Mouse (Mus musculus) midbrain, postnatal 0 days (tissue): Measurements from ENCODE around the gene Cfap58. TPM values are rescaled to one million over a fixed set of nuclear protein-coding genes. Genes with fewer than 3 reads are reported as not detected.

ENCODE experiments used
- ATAC-seq: fragments of 200-750 bp; cut with Nextera tagmentation; 2 replicates; pipeline ENCODE4 v1.8.0; 2017; ENCODE audit warnings: moderate number of reproducible peaks, mild to moderate bottlenecking, moderate TSS enrichment, moderate library complexity; ENCODE audit not compliant: low FRiP score
- DNase-seq: peaks from one replicate; pipeline ENCODE4 v3.0.0-alpha.2; 2015; ENCODE audit warnings: low spot score
- H3K27ac ChIP-seq: fragments of 300-500 bp; sonication (generic); 2 replicates; pipeline ENCODE4 v1.5.1; 2014; ENCODE audit warnings: low read depth, mild to moderate bottlenecking, low read length, mixed read lengths
- H3K27me3 ChIP-seq: fragments of 300-500 bp; sonication (generic); 2 replicates; pipeline ENCODE4 v1.6.1; 2014; ENCODE audit warnings: low read length, control low read depth, mixed read lengths; ENCODE audit not compliant: insufficient read depth
- H3K36me3 ChIP-seq: fragments of 300-500 bp; sonication (generic); 2 replicates; pipeline ENCODE4 v1.6.1; 2014; ENCODE audit warnings: low read length, control low read depth, mixed read lengths; ENCODE audit not compliant: insufficient read depth
- H3K4me1 ChIP-seq: fragments of 300-500 bp; sonication (generic); 2 replicates; pipeline ENCODE4 v1.6.1; 2014; ENCODE audit warnings: mild to moderate bottlenecking, control low read depth, antibody characterized with exemption, low read length, mixed read lengths; ENCODE audit not compliant: insufficient read depth
- H3K4me2 ChIP-seq: fragments of 300-500 bp; sonication (generic); 2 replicates; pipeline ENCODE4 v1.6.1; 2014; ENCODE audit warnings: low read depth, mild to moderate bottlenecking, low read length, mixed read lengths; ENCODE audit not compliant: poor library complexity, severe bottlenecking
- H3K4me3 ChIP-seq: fragments of 300-500 bp; sonication (generic); 2 replicates; pipeline ENCODE4 v1.5.1; 2014; ENCODE audit warnings: low read depth, mild to moderate bottlenecking, low read length, moderate library complexity
- H3K9ac ChIP-seq: fragments of 300-500 bp; sonication (generic); replicated peaks from 2 replicates; pipeline ENCODE4 v1.6.1; 2014; ENCODE audit warnings: mild to moderate bottlenecking, low read length, moderate library complexity, mixed read lengths; ENCODE audit not compliant: poor library complexity, severe bottlenecking
- H3K9me3 ChIP-seq: fragments of 300-500 bp; sonication (generic); 2 replicates; pipeline ENCODE4 v1.6.1; 2016; ENCODE audit warnings: low read length, control low read depth
- CTCF ChIP-seq: IDR thresholded peaks from 2 replicates; pipeline ENCODE4 v1.5.1; 2016; ENCODE audit warnings: antibody characterized with exemption, mild to moderate bottlenecking
- WGBS: fragments of 180-500 bp; shearing (Covaris S2); extraction: QIAGEN DNeasy Blood & Tissue Kit; methylation state at CpG from one replicate; pipeline ENCODE4 v1.1.7; 2014; 5-methylcytosine and 5-hydroxymethylcytosine counted together
- polyA plus RNA-seq: library from polyadenylated mRNA; unstranded; fragments of >200 nt; fragmentation: Nextera tagmentation; extraction: Ambion mirVana; gene quantifications from 2 replicates; pipeline ENCODE4 v1.2.1, GENCODE M21; 2015
- total RNA-seq: library from RNA; depleted of rRNA; stranded (reverse); fragments of >200 nt; gene quantifications from 2 replicates; pipeline ENCODE4 v1.2.3, GENCODE M21; 2014

Gene Cfap58
- total and polyA plus RNA-seq, 2 experiments from 2014 or later = 0.54 to 1.2 TPM

GRCm38 (mm10) chr19:48020103-48020502 is 82.6 kb downstream of the Cfap58 start:
- Histone ChIP-seq H3K4me1 (no peaks in the 10 kb centered on the region), H3K27ac (no peak overlapping the region), H3K27me3 (no peaks in the 10 kb centered on the region), H3K36me3 (no peaks in the 10 kb centered on the region), H3K4me2 (no peak overlapping the region), H3K9me3 (no peaks in the 10 kb centered on the region), H3K9ac (no peak overlapping the region), H3K4me3 (no peak overlapping the region)
- no peak for ATAC-seq
- no peak for DNase-seq
- 64% methylated on average over 13 of the region's 13 CpGs for WGBS
- no peak for TF ChIP-seq CTCF

- Histone ChIP-seq H3K4me1 (no peaks in the 10 kb centered on the region), H3K27ac (no peak overlapping the region), H3K9ac (no peak overlapping the region), H3K36me3 (no peaks in the 10 kb centered on the region), H3K27me3 (no peaks in the 10 kb centered on the region), H3K4me2 (no peak overlapping the region), H3K4me3 (no peak overlapping the region), H3K9me3 (no peaks in the 10 kb centered on the region)
- DNase-seq (no peak), ATAC-seq (no peak)
- 54% methylated on average over 15 of the region's 15 CpGs for WGBS
- no peak for TF ChIP-seq CTCF
Observed at GRCm38 (mm10) chr19:48021435-48021834, 84.0 kb downstream of the Cfap58 start.

- Histone ChIP-seq H3K27me3 (no peaks in the 10 kb centered on the region), H3K9ac (no peak overlapping the region), H3K9me3 (no peaks in the 10 kb centered on the region), H3K4me3 (no peak overlapping the region), H3K4me1 (no peaks in the 10 kb centered on the region), H3K36me3 (no peaks in the 10 kb centered on the region), H3K4me2 (no peak overlapping the region), H3K27ac (no peak overlapping the region)
- DNase-seq (no peak), ATAC-seq (no peak)
- TF ChIP-seq CTCF = no peak
- WGBS = 77% methylated on average over 5 of the region's 5 CpGs
Observed at GRCm38 (mm10) chr19:48022763-48023162, 85.3 kb downstream of the Cfap58 start.

GRCm38 (mm10) chr19:48023726-48024125 is 86.3 kb downstream of the Cfap58 start:
- Histone ChIP-seq H3K4me3 (no peak overlapping the region), H3K9me3 (no peaks in the 10 kb centered on the region), H3K27me3 (no peaks in the 10 kb centered on the region), H3K4me2 (no peak overlapping the region), H3K9ac (no peak overlapping the region), H3K36me3 (no peaks in the 10 kb centered on the region), H3K27ac (no peak overlapping the region), H3K4me1 (no peaks in the 10 kb centered on the region; the same call in 1 of the 2 replicates)
- ATAC-seq (no peak), DNase-seq (no peak)
- no peak for TF ChIP-seq CTCF
- WGBS = 90% methylated on average over 10 of the region's 10 CpGs

GRCm38 (mm10) chr19:48025366-48025765 is 87.9 kb downstream of the Cfap58 start:
- ATAC-seq (no peak), DNase-seq (no peak)
- WGBS = 89% methylated on average over 8 of the region's 8 CpGs
- Histone ChIP-seq H3K4me3 (no peak overlapping the region), H3K4me2 (no peak overlapping the region), H3K9me3 (no peaks in the 10 kb centered on the region), H3K4me1 (no peaks in the 10 kb centered on the region; the same call in 1 of the 2 replicates), H3K9ac (no peak overlapping the region), H3K27ac (no peak overlapping the region), H3K27me3 (no peaks in the 10 kb centered on the region), H3K36me3 (no peaks in the 10 kb centered on the region)
- TF ChIP-seq CTCF = no peak

GRCm38 (mm10) chr19:48026882-48027281 is 89.4 kb downstream of the Cfap58 start:
- no peaks in the 10 kb centered on the region; the same call in 1 of the 2 replicates for H3K4me1 ChIP-seq
- no peaks in the 10 kb centered on the region for H3K27me3 ChIP-seq
- ATAC-seq (no peak), DNase-seq (no peak)
- no peaks in the 10 kb centered on the region for H3K36me3 ChIP-seq
- H3K27ac ChIP-seq = no peak overlapping the region
- H3K4me2 ChIP-seq = no peak overlapping the region
- 65% methylated on average over 2 of the region's 2 CpGs for WGBS
- H3K4me3 ChIP-seq = no peak overlapping the region
- H3K9me3 ChIP-seq = no peaks in the 10 kb centered on the region
- TF ChIP-seq CTCF = no peak
- H3K9ac ChIP-seq = no peak overlapping the region
